Mouse (Mus musculus) lung, postnatal 25 days (tissue): ENCODE measurements around the gene Wdr24.

ENCODE experiments used
- DNase-seq: peaks from one replicate; pipeline ENCODE4 v3.0.0; 2022; ENCODE audit warnings: low spot score

Gene Wdr24

DNA sequence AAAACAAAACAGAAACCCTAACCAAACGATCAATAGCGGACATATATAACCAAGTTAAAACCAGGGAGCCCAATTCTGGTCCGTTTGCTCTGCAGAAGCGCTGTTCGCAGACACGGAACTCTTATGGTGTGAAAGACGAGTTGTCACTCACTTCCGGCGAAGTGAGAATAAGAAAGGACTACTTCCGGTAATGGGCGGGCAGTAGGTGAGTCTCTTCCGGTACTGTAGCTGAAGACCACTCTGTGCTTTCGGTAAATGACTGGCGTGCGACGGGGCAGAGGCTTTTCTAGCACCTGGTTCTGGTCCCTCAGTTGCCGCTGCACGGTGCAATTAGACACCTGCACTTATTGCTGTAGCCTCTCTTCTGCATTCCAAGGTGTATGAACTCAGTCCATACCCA is at the start of gene Wdr24:
Gene Wdr24, plus strand, starts transcription at position 176 of the 400 bp plus-strand sequence.
- peak; percentile 82 for DNase-seq

- no peak for DNase-seq
Measured at GRCm38 (mm10) chr17:25775318-25776062, 47.9 kb upstream of the Wdr24 start.

GRCm38 (mm10) chr17:25777948-25778347 is 45.5 kb upstream of the Wdr24 start:
- DNase-seq, result no peak

DNA sequence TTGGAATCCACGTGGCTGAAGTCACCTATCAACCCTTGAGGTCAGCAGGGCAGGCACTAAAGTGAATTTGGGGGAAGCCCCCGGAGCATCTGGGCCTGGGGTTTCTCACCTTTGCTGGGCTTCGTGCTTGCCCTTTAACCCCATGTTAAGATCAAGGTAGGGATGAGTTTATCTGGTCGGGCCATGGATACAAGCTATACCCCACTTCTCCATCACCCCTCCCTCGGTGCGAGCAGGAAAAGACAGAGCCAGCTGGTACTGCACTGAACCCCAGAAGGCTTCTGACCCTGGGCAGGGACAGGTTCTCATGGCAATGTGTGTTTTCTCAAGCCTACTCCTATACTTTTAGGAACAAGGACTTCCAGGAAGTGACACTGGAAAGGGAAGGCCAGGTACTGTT is 42.1 kb upstream of the Wdr24 start:
- no peak for DNase-seq

DNA sequence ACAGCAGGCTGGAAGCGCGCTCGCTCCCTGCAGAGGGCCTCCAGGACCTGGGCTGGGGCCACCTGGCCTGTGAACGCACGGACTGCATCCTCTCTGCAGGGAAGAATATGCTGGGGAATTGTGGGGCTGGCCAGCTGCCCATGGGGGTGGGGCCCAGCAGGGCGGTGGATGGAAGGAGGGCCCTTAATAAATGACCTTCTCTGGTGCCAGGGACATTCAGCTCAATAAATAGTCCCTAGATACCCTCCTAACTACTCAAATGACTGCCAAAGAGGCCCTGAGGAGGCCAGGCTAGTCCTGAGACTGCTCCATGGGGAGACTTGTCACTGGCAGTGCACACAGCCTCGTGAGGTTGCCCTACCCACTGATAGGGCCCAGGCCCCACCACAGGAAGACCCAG is 40.3 kb upstream of the Wdr24 start:
- no peak for DNase-seq

- no peak for DNase-seq
Measured at GRCm38 (mm10) chr17:25783861-25784574, 39.4 kb upstream of the Wdr24 start.

DNA sequence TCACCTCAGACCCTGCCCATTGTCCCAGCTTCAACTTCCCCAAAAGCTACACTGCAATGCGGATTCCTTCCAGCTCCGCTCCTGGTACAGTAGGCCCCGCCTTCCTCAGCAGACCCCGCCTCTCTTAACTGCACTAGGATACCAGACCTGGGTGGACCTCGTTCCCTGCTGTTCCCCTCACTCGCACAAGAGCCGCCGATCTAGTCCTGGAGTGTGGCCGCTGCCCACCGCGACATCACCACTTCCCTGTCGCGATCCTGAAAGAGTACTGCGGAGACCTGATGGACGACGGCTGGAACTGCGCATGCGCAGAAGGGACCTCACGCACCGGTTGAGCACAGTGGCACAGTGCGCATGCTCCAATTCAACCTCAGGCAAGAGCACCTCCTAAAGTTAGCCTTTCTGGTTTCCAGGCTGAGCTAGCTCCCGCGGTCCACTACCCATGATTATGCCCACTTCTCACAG is 38.1 kb upstream of the Wdr24 start, which contains the start of gene Haghl:
Gene Haghl, minus strand, starts transcription at position 393 of the 465 bp plus-strand sequence.
- peak; percentile 94 for DNase-seq

- no peak for DNase-seq
Measured at GRCm38 (mm10) chr17:25786280-25786679, 37.1 kb upstream of the Wdr24 start, which contains the start of gene Ccdc78. Ccdc78 (plus strand) TSS chr17:25786580.

DNA sequence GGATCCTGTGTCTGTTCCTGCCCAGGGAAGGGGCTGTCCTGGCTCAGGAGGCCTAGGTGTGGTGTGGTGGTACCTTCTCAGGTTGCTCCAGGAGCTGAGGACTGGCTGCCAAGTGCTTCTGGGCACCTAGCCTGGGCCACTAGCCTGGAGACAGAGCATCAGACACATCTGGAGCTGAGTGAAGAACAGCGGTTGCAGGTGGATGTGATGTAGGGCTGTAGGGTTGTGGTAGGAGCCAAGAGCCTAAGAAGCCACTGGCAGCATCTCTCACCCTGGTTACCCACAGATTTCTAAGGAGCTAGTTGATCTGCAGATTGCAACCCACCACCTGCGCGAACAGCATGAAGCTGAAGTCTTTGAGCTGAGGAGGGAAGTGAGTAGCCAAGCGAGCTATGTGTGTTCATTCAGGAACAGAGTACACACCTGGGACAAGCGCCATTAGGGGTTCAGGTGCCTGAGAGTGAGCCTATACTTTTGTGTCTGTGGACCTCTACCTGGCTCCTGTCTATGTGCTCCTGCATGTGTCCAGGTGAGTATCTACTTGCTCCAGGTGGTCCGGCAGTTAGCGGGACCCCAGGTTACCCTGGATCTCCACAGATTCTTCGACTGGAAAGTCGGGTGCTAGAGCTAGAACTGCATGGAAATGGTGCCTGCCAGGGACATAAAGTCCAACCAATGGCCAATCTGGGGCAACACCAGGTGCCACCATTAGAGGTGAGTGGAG is 36.5 kb upstream of the Wdr24 start:
- DNase-seq, result no peak

DNA sequence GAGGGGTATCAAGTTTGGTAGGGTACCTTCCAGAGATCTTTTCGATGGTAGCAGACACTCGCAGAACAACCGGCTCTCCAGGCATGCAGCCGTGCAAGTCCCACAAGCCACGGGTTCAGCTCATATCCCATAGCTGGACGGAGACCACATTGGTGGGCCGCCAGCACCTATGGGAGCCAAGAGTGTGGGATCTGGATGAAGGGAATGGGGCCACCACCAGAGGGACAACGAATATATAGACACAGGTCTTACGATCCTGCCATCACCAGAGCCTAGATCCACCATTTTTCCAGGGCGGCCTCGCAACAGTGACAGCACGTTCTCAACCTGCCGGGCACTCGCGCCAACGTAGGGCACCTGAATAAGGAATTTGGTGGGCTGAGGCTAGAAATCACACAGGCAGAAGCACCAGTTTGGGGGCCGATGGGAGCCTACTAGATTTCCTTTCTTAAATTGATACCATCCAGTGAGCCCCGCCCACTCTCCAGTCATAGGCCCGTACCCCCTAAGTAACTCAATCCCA is 32.0 kb upstream of the Wdr24 start:
- DNase-seq, result no peak

GRCm38 (mm10) chr17:25791843-25792527 is 31.4 kb upstream of the Wdr24 start:
- peak; percentile 77 for DNase-seq

DNA sequence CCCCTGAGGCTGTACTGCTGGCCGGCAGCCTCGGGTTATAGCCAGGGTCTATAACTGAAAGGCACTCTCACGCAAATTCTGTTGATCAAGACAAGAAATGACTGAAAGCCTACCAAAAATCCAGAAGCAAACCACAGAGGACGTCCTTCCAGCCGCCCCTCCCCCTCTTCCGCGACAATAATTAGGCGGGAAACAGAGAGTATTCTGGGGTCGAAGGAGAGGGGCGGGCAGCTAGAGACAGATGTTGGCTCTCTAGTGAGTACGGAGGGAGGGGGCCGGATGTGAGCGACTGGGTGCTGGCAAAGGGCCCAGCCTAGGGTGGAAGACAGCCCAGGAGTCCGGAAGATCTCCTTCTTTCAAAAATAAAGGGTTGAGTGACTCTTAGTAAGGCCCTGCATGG is 30.8 kb upstream of the Wdr24 start, which contains the start of gene Fam173a:
Gene Fam173a, minus strand, starts transcription at position 287 of the 400 bp plus-strand sequence.
- DNase-seq, result peak; percentile 77

- no peak for DNase-seq
Measured at GRCm38 (mm10) chr17:25794197-25794596, 29.2 kb upstream of the Wdr24 start.

DNA sequence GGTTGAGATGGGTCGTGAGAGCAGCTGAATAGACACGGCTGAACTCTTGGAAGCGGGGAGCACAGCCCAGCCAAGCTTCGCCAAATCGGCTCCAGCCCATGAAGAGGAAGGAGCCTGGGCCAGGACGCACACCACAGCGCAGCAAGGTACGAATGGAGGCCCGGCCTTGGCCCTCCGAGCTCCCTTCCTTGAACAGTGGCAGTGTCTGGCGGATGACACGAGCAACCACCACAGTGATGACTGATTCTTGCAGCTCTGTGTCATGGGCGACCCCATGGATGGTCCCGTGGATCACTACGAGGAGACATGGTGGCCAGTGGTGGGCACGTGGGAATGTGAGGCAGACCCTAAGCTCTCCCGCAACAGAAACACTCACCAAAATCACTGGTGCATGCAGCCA is 28.4 kb upstream of the Wdr24 start:
- DNase-seq, result no peak

DNA sequence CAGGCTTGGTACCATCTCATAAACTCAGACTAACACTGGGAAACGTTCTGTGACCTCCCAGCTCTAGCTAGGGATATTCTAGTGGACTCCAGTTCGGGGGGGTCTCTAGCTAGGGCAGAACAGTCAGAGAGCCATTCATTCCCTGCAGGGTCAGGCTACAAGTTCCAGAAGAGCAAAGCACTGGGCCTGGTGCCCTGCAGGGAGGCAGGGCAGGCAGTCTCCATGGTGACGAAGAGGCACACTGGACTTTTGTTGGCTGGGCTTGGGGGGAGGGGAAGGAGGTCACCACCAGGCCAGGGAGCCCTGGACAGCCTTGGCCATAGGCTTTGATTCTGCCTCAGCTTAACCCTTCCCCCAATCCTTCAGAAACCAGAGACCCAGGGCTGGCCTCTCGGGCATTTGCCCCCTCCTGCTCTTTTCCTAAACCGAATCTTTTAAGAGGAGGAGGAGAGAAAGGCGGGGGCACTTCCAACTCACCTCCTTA is 27.8 kb upstream of the Wdr24 start, which contains the start of gene AC134908.4:
Gene AC134908.4, minus strand, starts transcription at position 51 of the 484 bp plus-strand sequence.
- DNase-seq, result no peak

- DNase-seq, result no peak
Measured at GRCm38 (mm10) chr17:25796211-25796771, 27.1 kb upstream of the Wdr24 start.

- peak; percentile 88 for DNase-seq
Measured at GRCm38 (mm10) chr17:25796951-25797369, 26.5 kb upstream of the Wdr24 start, which contains the start of gene Metrn. Metrn (minus strand) TSS chr17:25797136.

DNA sequence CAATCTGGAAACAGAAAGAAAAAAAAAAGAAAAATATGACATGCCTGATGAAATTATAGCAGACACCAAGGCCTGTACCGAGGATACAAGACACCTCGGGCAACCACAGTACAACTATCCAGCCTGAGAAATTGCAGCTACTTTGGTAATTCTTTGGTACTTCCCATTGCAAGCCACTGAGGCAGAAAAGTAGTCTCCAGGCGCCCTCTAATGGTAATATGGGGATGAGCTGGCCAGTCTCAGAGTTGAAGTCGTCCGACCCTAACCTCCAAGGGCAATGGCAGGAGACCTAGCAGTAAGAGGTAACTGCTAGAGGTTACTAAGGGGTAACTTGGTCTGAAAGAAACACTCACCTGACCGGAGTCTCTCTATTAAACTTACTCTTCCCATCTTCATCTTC is 22.4 kb upstream of the Wdr24 start:
- DNase-seq, result peak; percentile 83

GRCm38 (mm10) chr17:25802825-25803517 is 20.5 kb upstream of the Wdr24 start:
- no peak for DNase-seq

DNA sequence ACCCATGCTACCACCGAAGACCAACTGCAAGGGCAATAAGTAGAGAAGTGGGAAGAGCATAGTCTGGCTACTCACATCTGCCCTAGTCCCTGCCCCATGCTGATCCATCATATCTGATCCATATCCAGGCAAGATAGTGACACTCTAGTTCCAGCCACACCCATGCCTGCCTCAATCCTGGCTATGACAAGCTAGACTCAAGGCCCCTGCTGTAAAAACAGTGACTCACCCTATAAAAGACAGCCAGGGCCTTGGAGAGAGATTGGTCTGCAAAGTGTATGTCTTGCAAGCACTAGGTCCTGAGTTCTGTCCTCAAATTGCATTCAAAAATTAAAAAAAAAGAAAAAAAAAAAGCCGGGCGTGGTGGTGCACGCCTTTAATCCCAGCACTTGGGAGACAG is 16.9 kb upstream of the Wdr24 start:
- DNase-seq, result no peak
